Mouse (Mus musculus): ENCODE results near the gene Rab11b. TPM values are rescaled to one million over a fixed set of nuclear protein-coding genes. Genes with fewer than 3 reads are reported as not detected.
A peak's percentile ranks its signal among the peaks of the same experiment; 100 is the strongest.

The Rab11b gene
- 100 to 1,000 TPM; 272 to 320 (median 292) TPM for total RNA-seq (2022)

GRCm38 (mm10) chr17:33760255-33761165, at the start of gene Rab11b:
Rab11b (minus strand) TSS chr17:33760530.
- DNase-seq (ENCODE audit: low spot score in 2 of 2): peak; percentile 100

- DNase-seq (ENCODE audit: low spot score in 2 of 2): no peak
These were observed 47.9 kb upstream of the Rab11b start for GRCm38 (mm10) chr17:33808192-33808591.

- no peak for DNase-seq (ENCODE audit: low spot score in 2 of 2)
These were observed 47.0 kb upstream of the Rab11b start for GRCm38 (mm10) chr17:33807181-33807888.

- no peak for DNase-seq (ENCODE audit: low spot score in 2 of 2)
These were observed 44.4 kb upstream of the Rab11b start for GRCm38 (mm10) chr17:33804745-33805144.

- no peak for DNase-seq (ENCODE audit: low spot score in 2 of 2)
These were observed 43.9 kb upstream of the Rab11b start for GRCm38 (mm10) chr17:33804205-33804604.

GRCm38 (mm10) chr17:33802221-33802620, 41.9 kb upstream of the Rab11b start:
- DNase-seq (ENCODE audit: low spot score in 2 of 2): no peak

- DNase-seq (ENCODE audit: low spot score in 2 of 2): no peak
These were observed 38.9 kb upstream of the Rab11b start for GRCm38 (mm10) chr17:33799277-33799676.

- DNase-seq (ENCODE audit: low spot score in 2 of 2): no peak
These were observed 38.0 kb upstream of the Rab11b start for GRCm38 (mm10) chr17:33798306-33798705.

- DNase-seq (ENCODE audit: low spot score in 2 of 2): no peak
These were observed 28.4 kb upstream of the Rab11b start for GRCm38 (mm10) chr17:33788732-33789131.

- DNase-seq (ENCODE audit: low spot score in 2 of 2): no peak
These were observed 26.0 kb upstream of the Rab11b start for GRCm38 (mm10) chr17:33786375-33786774.

- DNase-seq (ENCODE audit: low spot score in 2 of 2): no peak
These were observed 24.6 kb upstream of the Rab11b start for GRCm38 (mm10) chr17:33784939-33785338.

- DNase-seq (ENCODE audit: low spot score in 2 of 2): no peak
These were observed 23.1 kb upstream of the Rab11b start for GRCm38 (mm10) chr17:33783408-33783807.

GRCm38 (mm10) chr17:33782067-33782466, 21.7 kb upstream of the Rab11b start:
- no peak for DNase-seq (ENCODE audit: low spot score in 2 of 2)

- peak; percentile 31 to 42 for DNase-seq (ENCODE audit: low spot score in 2 of 2)
These were observed 21.0 kb upstream of the Rab11b start, which contains the start of gene Angptl4 for GRCm38 (mm10) chr17:33781124-33781977. Angptl4 (minus strand) TSS chr17:33781830.

- no peak for DNase-seq (ENCODE audit: low spot score in 2 of 2)
These were observed 20.1 kb upstream of the Rab11b start for GRCm38 (mm10) chr17:33780431-33780830.

GRCm38 (mm10) chr17:33779967-33780295, 19.6 kb upstream of the Rab11b start:
- no peak for DNase-seq (ENCODE audit: low spot score in 2 of 2)

- DNase-seq (ENCODE audit: low spot score in 2 of 2): peak; percentile 89 to 91
These were observed 19.1 kb upstream of the Rab11b start for GRCm38 (mm10) chr17:33779271-33779966.

- no peak for DNase-seq (ENCODE audit: low spot score in 2 of 2)
These were observed 15.0 kb upstream of the Rab11b start for GRCm38 (mm10) chr17:33775287-33775686.

- no peak for DNase-seq (ENCODE audit: low spot score in 2 of 2)
These were observed 14.3 kb upstream of the Rab11b start for GRCm38 (mm10) chr17:33774573-33775155.

GRCm38 (mm10) chr17:33773871-33774572, 13.7 kb upstream of the Rab11b start:
- no peak for DNase-seq (ENCODE audit: low spot score in 2 of 2)
